Mouse (Mus musculus) ovary, postnatal 36 days (tissue): ENCODE measurements around the gene Slc5a1.

Source experiments
- DNase-seq: peaks from one replicate; pipeline ENCODE4 v3.0.0; 2022; ENCODE audit warnings: low spot score, mixed read lengths

Gene Slc5a1

GRCm38 (mm10) chr5:33104025-33104481 is at the start of gene Slc5a1:
TSS of gene Slc5a1 (plus strand) at chr5:33104219.
- no peak for DNase-seq

GRCm38 (mm10) chr5:33056126-33056765 is 47.8 kb upstream of the Slc5a1 start:
- no peak for DNase-seq

DNA sequence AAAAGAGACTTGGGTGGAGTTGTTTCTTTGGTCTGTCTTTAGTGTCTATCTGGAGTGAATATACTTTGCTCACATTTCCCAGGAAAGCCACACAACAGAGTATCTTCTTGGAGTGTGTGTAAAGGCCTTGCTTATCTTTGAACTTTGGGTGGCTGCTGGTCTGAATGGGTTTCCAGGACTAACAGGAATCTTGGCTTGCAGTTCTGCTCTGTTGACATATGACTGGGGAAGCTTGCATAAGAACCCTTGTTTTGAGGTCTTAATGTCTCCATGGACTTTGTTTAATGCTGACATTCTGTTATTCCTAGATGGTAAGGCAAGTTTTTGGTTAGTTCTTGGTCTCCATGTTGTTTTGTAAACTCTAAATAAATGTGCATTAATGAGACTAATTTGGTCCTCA is 33.9 kb upstream of the Slc5a1 start:
- no peak for DNase-seq

- DNase-seq, result no peak
Observed at GRCm38 (mm10) chr5:33076490-33077191, 27.4 kb upstream of the Slc5a1 start.

DNA sequence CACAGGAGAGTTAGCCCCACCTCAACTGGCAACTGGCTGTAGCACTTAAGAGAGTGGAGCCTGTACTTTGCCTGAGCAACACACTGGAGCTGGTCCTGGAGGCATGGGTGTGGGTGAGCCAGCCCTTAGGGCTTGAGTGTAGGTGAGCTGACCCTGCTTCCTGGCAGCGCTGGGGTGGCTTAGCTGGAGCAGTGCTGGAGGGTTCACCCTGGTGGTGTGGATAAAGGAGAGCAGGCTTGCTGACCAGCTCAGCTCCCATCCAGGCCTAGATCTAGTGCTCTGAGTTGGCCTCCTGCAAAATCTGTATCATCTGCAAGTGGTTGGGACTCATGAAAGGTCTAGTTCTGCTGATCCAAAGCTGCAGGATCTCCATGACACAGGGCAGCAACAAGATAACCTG is 21.1 kb upstream of the Slc5a1 start:
- no peak for DNase-seq

DNA sequence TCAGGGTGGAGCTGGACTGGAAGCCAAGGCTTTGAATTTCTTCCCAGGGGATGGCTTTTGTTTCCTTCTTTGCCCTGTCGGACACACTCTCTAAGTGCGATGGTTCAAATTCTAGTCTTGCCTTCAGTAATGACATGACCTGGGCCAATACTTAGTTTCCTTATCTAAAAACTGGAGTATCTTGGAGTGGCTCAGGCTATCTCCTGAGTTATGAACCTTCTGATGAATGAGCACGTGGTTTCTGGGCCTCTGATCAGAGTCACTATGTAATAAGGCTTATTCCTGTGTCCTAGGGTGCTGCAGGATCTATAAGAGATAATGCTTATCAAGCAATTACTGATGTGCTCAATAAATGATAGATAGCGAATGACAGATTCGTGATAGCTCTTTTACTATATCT is 19.4 kb upstream of the Slc5a1 start:
- DNase-seq, result no peak

- no peak for DNase-seq
Observed at GRCm38 (mm10) chr5:33091342-33091741, 12.7 kb upstream of the Slc5a1 start.

GRCm38 (mm10) chr5:33095315-33095714 is 8.7 kb upstream of the Slc5a1 start:
- no peak for DNase-seq

DNA sequence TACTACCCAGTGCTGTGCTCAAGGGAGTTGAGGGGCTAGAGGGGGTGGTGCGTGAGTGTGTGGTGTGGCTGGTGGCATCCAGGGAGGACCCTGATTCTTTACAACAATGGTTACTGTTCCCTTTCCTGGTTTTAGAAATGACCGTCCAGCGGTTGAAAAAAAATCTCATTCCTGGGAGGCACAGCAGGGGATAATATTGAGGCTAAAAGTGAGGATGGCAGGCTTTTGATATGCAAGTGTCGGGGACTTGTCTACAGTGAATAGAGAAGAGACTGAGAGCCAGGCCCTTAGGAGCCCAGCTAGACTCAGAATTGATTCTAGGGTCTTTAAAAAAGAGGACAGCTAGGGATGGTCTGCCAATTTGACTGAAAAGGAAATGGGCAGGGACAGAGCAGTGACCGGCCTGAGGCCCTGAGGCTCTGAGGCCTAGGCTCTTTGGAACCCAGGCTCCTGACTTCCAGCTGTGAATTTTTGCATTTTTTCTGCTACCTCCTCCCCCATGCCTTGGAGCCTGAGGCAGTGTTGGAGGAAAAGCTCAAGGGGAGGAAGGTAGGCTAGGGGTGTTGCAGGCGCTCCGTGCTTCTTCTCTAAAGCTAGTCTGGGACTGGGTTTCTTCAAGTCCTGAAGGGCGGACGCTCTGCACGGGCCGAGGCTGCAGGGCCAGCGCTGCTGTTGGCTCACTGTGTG is 1.5 kb upstream of the Slc5a1 start:
- no peak for DNase-seq

DNA sequence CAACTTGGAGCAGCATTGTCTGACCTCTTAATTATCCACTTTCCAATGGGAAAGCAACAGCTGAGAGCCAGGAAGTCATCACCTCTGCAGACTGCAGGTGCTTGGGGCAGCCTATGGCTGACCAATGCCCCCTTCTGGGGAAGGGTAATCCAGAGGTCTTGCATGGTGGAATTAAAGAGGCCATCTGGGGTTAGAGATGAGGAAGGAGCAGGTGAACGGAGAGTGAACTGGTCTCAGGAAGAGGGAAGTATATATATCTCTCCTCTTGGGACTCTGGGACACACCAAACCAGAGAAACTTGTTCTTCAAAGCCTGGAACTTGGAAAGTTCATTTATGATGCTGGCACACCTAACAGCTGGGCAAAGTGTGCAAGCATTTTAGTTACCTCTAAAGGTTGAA is 857 bp downstream of the Slc5a1 start:
- DNase-seq, result no peak

DNA sequence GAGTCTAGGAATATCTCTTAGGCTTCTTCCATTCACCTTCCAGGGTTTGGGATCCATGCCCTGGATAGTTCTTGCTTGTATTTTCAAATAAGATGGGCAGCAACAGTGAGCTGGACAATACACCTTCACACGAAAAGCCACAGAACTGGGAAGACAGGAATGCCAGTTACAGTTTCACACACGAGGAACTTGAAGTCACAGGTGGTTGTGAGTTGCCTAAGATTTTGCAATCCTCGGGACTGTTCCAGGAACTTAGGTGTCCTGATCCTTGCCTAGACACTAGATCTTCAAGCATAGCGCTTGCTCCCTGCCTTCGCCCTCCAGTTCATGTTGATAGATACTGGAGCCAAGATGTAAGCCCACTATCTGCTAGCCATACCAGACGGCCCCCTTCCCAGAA is 1.6 kb downstream of the Slc5a1 start:
- no peak for DNase-seq

GRCm38 (mm10) chr5:33107056-33107455 is 3.0 kb downstream of the Slc5a1 start:
- no peak for DNase-seq

DNA sequence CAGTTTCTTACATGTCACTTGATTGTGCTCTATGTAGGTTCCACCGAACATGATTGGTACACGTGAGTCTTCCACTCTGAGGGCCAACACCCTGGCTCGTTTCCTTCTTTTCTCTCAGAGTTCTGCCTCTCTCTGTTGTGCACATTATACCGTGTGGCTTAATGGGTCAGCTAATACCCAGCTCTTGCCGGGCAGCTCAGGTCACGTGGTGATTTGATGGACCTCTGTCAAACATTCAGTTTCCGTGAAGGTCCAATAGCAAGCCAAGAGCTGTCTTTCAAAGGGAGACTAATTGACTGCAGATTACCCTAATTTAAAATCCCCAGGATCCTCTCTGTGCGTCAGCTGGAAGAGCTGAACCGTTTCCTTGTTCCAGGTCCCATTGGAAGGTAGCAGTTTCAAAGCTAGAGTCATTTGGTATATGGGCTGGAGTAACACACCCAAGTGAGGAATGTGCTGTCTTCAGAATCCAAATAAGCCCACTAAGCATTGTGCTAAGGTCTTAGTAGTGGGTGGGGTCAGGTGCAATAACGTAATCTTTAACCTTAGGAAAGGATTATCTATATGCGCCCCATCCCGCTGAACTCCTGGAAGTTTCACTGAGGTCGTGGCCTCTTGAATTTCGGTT is 3.9 kb downstream of the Slc5a1 start:
- DNase-seq, result no peak

DNA sequence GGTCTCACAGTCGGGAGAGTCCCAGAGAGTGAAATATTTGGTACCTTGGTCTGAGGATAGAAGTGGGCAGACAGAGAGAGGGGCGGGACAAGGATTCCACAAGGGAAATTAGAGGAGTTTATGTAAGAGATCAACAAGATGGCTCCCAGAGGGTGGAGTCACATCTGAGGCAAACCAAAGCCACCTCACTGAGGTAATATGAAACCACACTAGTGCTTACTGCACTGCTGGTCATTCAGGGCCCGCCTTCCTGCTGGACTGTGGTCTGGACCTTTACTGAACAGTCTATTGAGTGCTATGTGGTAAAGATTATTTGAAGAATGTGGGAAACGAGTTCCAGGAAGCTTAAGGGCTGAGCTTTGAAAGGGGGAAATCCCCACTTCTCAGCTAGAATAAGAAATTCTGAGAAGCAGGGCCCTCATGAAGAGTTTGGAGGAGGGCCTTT is 17.9 kb downstream of the Slc5a1 start:
- no peak for DNase-seq

GRCm38 (mm10) chr5:33123658-33124057 is 19.6 kb downstream of the Slc5a1 start:
- DNase-seq, result no peak

- no peak for DNase-seq
Observed at GRCm38 (mm10) chr5:33125318-33125717, 21.3 kb downstream of the Slc5a1 start.

DNA sequence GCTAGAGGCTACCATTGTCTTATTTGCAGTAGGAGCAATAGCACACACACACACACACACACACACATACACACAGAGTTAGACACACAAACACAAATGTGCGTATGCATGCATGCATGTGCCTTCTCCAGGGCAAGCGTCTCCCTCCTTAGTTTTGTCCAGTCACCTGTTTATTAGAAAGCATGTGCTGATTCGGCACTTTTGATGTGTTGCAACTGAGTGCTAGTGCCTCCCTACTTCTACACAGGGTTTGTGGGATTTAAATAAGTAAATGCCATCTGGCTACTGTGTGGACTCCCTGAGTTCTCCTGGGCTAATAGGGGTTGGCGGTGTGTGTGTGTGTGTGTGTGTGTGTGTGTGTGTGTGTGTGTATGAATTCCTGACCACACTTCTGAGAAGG is 30.1 kb downstream of the Slc5a1 start:
- DNase-seq, result no peak

GRCm38 (mm10) chr5:33135611-33136010 is 31.6 kb downstream of the Slc5a1 start:
- DNase-seq, result no peak

- DNase-seq, result no peak
Observed at GRCm38 (mm10) chr5:33142790-33143455, 38.9 kb downstream of the Slc5a1 start.

- DNase-seq, result no peak
Observed at GRCm38 (mm10) chr5:33144025-33144424, 40.0 kb downstream of the Slc5a1 start.

DNA sequence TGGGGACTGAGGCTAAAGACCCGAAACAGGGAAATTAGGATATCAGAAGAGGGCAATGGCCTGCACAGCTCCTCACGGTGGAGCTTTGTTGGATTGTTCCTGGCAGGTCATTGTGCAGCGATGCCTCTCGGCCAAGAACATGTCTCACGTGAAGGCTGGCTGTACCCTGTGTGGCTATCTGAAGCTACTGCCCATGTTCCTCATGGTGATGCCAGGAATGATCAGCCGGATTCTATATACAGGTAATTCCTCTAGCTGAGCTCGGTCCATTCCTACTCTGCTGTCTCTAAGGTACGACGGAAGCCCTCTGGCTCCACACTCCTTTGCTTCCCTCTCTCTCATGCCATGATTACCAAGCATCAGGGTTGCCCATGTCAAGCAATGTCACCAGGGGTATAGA is 42.8 kb downstream of the Slc5a1 start:
- DNase-seq, result no peak

DNA sequence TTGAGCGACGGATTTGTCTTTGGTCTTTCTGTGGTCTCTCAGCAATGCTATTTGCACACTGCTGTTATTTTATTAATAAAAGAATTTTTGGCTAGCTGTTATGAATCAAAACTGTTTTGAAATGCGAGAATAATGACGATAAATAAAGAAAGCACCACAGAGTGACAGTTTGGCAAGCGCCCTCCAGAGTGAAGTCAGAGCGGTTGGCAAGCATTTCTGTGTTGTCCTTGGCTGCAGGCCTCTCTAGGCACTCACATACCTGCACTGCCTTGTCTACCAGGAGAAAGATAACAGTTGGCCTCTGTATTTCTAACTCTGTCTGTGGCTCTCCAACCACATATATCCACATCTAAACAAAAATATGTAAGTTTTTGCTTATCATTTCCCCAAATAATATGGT is 43.7 kb downstream of the Slc5a1 start:
- peak; percentile 10 for DNase-seq
